Mouse (Mus musculus): ENCODE measurements around the gene AC161166.1. TPM values are rescaled to one million over a fixed set of nuclear protein-coding genes. Genes with fewer than 3 reads are reported as not detected.

The AC161166.1 gene
- total RNA-seq (2012; rRNA removed) (0.08 and 0.17 TPM in 2 replicates), total RNA-seq (2014; rRNA removed) (not detected in 2 replicates), polyA plus RNA-seq (2012; ENCODE audit: insufficient read length, low read depth) (0.26 TPM in 1 of 2 replicates, not detected in the other)

DNA sequence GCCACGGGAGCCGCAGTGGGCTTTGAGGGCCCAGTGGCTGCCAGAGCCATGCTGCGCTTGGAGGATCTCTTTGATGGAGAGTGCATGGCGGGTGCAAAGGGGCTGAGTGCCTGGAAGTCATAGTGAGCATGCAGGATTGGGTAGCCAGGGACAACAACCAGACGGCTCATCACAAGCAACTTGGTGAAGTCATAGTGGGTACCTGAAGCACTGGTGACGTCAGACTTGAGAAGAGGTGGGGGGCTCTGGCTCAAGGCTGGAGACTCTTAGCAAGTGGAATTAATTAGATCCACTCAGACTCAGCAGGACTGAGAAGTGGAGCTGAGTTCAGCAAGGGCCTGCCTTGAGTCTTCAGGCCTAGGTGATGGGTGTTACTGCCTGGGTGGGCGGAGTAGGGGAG lies at the start of gene AC161166.1:
AC161166.1 (minus strand) TSS at position 101 of the 400 bp plus-strand sequence.
- in situ Hi-C loops (cut with MboI; ENCODE audit: low pct_ligation_motif_present, low pct_unique_long_range_greater_than_20kb, low sequenced_read_pairs) = no loop called here
- no peak within 1 kb of the TSS for H3K9ac ChIP-seq (ENCODE audit: insufficient read depth, low read depth)
- H3K27ac ChIP-seq (ENCODE audit: insufficient read depth, low read depth) = no peak within 1 kb of the TSS
- no peaks in the 10 kb centered on the region for H3K79me2 ChIP-seq (replicated peaks; ENCODE audit: control insufficient read depth, extremely low read depth, insufficient read depth, poor library complexity, severe bottlenecking)
- no peak for DNase-seq (ENCODE audit: extremely low read depth)
- H3K36me3 ChIP-seq (replicated peaks in 1 of 2; ENCODE audit: control insufficient read depth in 1 of 2, insufficient read depth in 1 of 2, low read length in 1 of 2) = peaks cover 0 to 44% of the 10 kb centered on the region in 2 experiments
- dilution Hi-C loops (cut with MboI; ENCODE audit: extremely low pct_ligation_motif_present, extremely low pct_unique_long_range_greater_than_20kb, low sequenced_read_pairs) = no loop called here
- H3K9me3 ChIP-seq (replicated peaks; ENCODE audit: low read length) = no peaks in the 10 kb centered on the region
- TF ChIP-seq MAX (IDR thresholded peaks at IDR 0.05; ENCODE audit: low read length) (no peak), UBTF (IDR thresholded peaks at IDR 0.05; ENCODE audit: low read depth, low read length) (no peak)
- H3K4me1 ChIP-seq (ENCODE audit: control insufficient read depth in 1 of 2, insufficient read depth in 2 of 2) = peaks cover 0 to 9% of the 10 kb centered on the region in 2 experiments; a peak in 2 of 4 replicates
- no peak within 1 kb of the TSS for H3K4me3 ChIP-seq (replicated peaks in 1 of 3; ENCODE audit: low read depth in 2 of 3, low read length in 2 of 3, poor library complexity in 1 of 3)
- H3K4me2 ChIP-seq (ENCODE audit: insufficient read depth, low read depth, poor library complexity, severe bottlenecking) = no peak within 1 kb of the TSS
- no peaks in the 10 kb centered on the region for H3K27me3 ChIP-seq (replicated peaks)

GRCm38 (mm10) chr7:24561450-24561849 lies 49.2 kb upstream of the AC161166.1 start:
- DNase-seq (ENCODE audit: extremely low read depth) = no peak
- no peaks in the 10 kb centered on the region for H3K9me3 ChIP-seq (replicated peaks; ENCODE audit: low read length)
- H3K27me3 ChIP-seq (replicated peaks) = no peaks in the 10 kb centered on the region
- dilution Hi-C loops (cut with MboI; ENCODE audit: extremely low pct_ligation_motif_present, extremely low pct_unique_long_range_greater_than_20kb, low sequenced_read_pairs) = no loop called here
- H3K27ac ChIP-seq (ENCODE audit: insufficient read depth, low read depth) = peak overlapping the region; percentile 92
- TF ChIP-seq GABPA (IDR thresholded peaks at IDR 0.05; ENCODE audit: insufficient replicate concordance, low read depth, low read length) (no peak), MAFK (IDR thresholded peaks at IDR 0.05; ENCODE audit: insufficient replicate concordance, low read length) (peak; percentile 98), POLR2A (IDR thresholded peaks at IDR 0.05; ENCODE audit: low read depth, low read length) (0 out of 2 replicates have a peak, but pooled peaks have one; percentile 21)
- H3K4me2 ChIP-seq (ENCODE audit: insufficient read depth, low read depth, poor library complexity, severe bottlenecking) = peak overlapping the region; percentile 45
- H3K79me2 ChIP-seq (replicated peaks; ENCODE audit: control insufficient read depth, extremely low read depth, insufficient read depth, poor library complexity, severe bottlenecking) = peaks cover 19% of the 10 kb centered on the region; the same call in 1 of the 2 replicates
- no peak overlapping the region; the same call in 1 of the 2 replicates for H3K9ac ChIP-seq (ENCODE audit: insufficient read depth, low read depth)
- in situ Hi-C loops (cut with MboI; ENCODE audit: low pct_ligation_motif_present, low pct_unique_long_range_greater_than_20kb, low sequenced_read_pairs) = no loop called here
- peaks cover 54 to 90% of the 10 kb centered on the region in 2 experiments for H3K4me1 ChIP-seq (ENCODE audit: control insufficient read depth in 1 of 2, insufficient read depth in 2 of 2)
- H3K36me3 ChIP-seq (replicated peaks in 1 of 2; ENCODE audit: control insufficient read depth in 1 of 2, insufficient read depth in 1 of 2, low read length in 1 of 2) = peaks cover 28 to 57% of the 10 kb centered on the region in 2 experiments
- peak overlapping the region in 1 of 3 experiments; percentile 25 for H3K4me3 ChIP-seq (replicated peaks in 1 of 3; ENCODE audit: low read depth in 2 of 3, low read length in 2 of 3, poor library complexity in 1 of 3)

DNA sequence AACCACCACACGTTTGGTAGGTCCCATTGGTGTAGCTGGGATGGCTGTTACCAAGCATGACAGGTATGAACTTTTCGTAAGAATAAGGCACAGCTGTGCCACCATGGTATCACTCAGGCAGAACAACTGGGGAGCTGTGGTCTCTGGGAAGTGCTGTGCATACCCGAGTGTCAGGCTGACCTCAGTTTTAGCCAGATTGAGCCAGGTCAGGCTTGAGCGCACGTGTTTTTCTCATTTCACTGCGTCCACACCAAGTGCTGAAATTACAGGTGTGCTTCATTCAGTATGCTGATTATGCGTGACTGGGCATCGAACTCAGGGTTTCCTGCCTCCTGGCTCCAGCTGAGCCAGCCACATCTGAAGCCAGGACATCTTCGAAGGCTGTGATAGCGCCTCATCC lies 43.5 kb upstream of the AC161166.1 start:
- DNase-seq (ENCODE audit: extremely low read depth) = no peak
- in situ Hi-C loops (cut with MboI; ENCODE audit: low pct_ligation_motif_present, low pct_unique_long_range_greater_than_20kb, low sequenced_read_pairs) = no loop called here
- no peaks in the 10 kb centered on the region for H3K27me3 ChIP-seq (replicated peaks)
- dilution Hi-C loops (cut with MboI; ENCODE audit: extremely low pct_ligation_motif_present, extremely low pct_unique_long_range_greater_than_20kb, low sequenced_read_pairs) = no loop called here
- H3K27ac ChIP-seq (ENCODE audit: insufficient read depth, low read depth) = peak overlapping the region; percentile 16
- H3K4me1 ChIP-seq (ENCODE audit: control insufficient read depth in 1 of 2, insufficient read depth in 2 of 2) = peaks cover 32 to 75% of the 10 kb centered on the region in 2 experiments
- peaks cover 15% of the 10 kb centered on the region for H3K79me2 ChIP-seq (replicated peaks; ENCODE audit: control insufficient read depth, extremely low read depth, insufficient read depth, poor library complexity, severe bottlenecking)
- H3K36me3 ChIP-seq (replicated peaks in 1 of 2; ENCODE audit: control insufficient read depth in 1 of 2, insufficient read depth in 1 of 2, low read length in 1 of 2) = peaks cover 48 to 81% of the 10 kb centered on the region in 2 experiments
- H3K4me2 ChIP-seq (ENCODE audit: insufficient read depth, low read depth, poor library complexity, severe bottlenecking) = no peak overlapping the region; the same call in 1 of the 2 replicates
- H3K9ac ChIP-seq (ENCODE audit: insufficient read depth, low read depth) = no peak overlapping the region
- no peak overlapping the region for H3K4me3 ChIP-seq (replicated peaks in 1 of 3; ENCODE audit: low read depth in 2 of 3, low read length in 2 of 3, poor library complexity in 1 of 3)
- TF ChIP-seq MYC (IDR thresholded peaks at IDR 0.05; ENCODE audit: low read depth, low read length) = 0 out of 2 replicates have a peak, but pooled peaks have one; percentile 61
- peak; percentile 60; the same call in 1 of the 2 replicates for TF ChIP-seq TCF12 (IDR thresholded peaks at IDR 0.05; ENCODE audit: low read depth, low read length)
- peak; percentile 52; the same call in 1 of the 2 replicates for TF ChIP-seq MAX (IDR thresholded peaks at IDR 0.05; ENCODE audit: low read length)
- peak; percentile 94 for TF ChIP-seq BHLHE40 (IDR thresholded peaks at IDR 0.05; ENCODE audit: low read depth, low read length)
- TF ChIP-seq EP300 (IDR thresholded peaks at IDR 0.05; ENCODE audit: low read length) = peak; percentile 61
- TF ChIP-seq USF1 (IDR thresholded peaks at IDR 0.05; ENCODE audit: low read depth, low read length) = no peak
- no peak for TF ChIP-seq ZMIZ1 (IDR thresholded peaks at IDR 0.05; ENCODE audit: low read depth, low read length)
- 0 out of 2 replicates have a peak, but pooled peaks have one; percentile 17 for TF ChIP-seq MAFK (IDR thresholded peaks at IDR 0.05; ENCODE audit: insufficient replicate concordance, low read length)
- peak; percentile 82 for TF ChIP-seq ETS1 (conservative IDR thresholded peaks at IDR 0.05; ENCODE audit: low read depth, low read length)
- no peak for TF ChIP-seq USF2 (conservative IDR thresholded peaks at IDR 0.05; ENCODE audit: low read depth, low read length)
- H3K9me3 ChIP-seq (replicated peaks; ENCODE audit: low read length) = peaks cover 7% of the 10 kb centered on the region
